Mouse (Mus musculus): ENCODE results near the gene Ropn1. TPM values are rescaled to one million over a fixed set of nuclear protein-coding genes. Genes with fewer than 3 reads are reported as not detected.
"Not testable (repeated sequence)": the region's sequence is repeated elsewhere in the genome, so short reads cannot be mapped to it uniquely, and the experiment has no call there.

Ropn1 gene
- total RNA-seq, 4 experiments from 2014 or later: not detected

DNA sequence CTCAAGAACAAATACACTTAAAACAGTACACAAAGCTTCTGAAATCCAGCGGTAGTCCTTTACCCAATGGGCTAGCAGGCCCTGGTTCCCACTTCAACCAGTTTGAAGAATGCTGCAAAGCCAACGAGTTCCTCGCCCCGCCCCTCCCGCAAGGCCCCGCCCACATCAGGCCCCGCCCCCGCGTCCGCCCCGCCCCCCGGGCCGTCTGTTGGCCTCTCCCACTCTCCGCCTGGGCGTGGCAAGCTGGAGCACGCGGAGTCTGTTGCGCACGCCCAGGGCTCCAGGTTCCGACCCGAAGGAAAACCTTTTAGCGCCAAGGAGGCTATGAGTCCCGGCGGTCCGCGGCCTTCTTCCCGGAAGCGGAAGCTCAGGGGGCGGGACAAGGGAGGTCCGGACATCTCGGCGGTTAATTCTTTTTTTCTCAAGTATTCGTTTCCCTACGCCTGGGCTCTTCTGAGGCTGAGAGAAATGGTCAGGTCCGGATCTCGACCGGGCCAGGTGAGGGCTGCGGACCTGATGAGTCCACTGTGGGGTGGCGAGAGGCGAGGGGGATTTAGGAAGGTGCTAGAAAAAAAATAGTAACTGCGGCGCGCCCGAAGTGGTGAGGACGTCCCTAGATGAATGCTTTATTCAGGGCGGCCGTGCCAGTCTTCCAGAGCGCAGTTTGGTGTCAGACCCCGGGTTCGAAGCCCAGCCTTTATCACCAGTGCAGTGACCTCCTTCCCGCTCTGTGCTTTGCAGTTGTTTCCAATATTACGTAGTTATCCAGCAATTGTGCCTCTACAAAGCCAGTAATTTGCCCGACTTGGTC lies 40.8 kb downstream of the Ropn1 start, which contains the start of gene Ccdc14:
Gene Ccdc14, plus strand, starts transcription at position 283 of the 811 bp plus-strand sequence.
- peak; percentile 63 to 74 for DNase-seq (ENCODE audit: low spot score in 2 of 2)

- no peak for DNase-seq (ENCODE audit: low spot score in 2 of 2)
Observed at GRCm38 (mm10) chr16:34691156-34691555, 41.4 kb downstream of the Ropn1 start.

- no peak for DNase-seq (ENCODE audit: low spot score in 2 of 2)
Observed at GRCm38 (mm10) chr16:34694477-34694876, 44.8 kb downstream of the Ropn1 start.

DNA sequence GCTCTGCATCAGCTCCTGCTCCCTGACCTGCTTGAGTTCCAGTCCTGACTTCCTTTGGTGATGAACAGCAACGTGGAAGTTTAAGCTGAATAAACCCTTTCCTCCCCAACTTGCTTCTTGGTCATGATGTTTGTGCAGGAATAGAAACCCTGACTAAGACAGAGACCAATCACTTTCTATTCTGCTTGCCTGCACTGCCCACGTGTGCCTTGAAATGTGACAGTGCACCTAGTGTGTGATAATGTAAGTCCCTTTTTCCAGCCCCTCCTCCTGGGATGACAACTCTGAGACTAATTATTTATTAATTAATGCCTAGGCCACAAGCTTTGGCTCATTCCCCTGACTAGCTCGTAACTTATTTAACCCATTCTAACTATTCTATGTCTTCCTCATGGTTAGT lies 49.0 kb downstream of the Ropn1 start:
- not testable (repeated sequence) for DNase-seq (ENCODE audit: low spot score in 2 of 2)

DNA sequence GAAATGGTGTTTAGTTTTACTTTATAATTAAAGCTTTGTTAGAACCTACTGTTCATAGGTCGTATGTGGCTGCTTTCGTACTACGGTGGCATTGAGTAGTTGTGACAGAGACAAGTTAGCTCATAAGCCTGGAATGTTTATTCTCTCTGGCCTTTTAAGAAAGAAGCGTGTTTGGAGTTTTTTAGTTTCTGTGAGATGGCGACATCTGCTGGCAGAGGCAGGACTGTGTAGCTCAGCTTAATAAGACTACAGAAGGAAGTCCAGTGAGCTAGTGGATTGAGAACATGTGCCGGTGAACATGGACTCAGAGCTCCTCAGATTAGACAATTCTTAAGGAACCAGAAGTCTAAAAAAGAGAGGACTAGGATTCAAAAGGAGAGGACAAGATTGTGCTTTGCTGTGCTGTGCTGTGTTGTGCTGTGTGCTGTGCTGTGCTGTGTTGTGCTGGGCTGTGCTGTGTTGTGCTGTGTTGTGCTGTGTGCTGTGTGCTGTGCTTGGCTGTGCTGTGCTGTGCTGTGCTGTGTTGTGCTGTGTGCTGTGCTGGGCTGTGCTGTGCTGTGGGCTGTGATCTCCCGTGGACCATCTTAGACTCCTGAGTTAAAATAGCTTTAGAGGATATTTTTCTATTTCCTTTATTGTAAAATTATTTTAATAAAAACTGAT lies 50.6 kb downstream of the Ropn1 start:
- DNase-seq (ENCODE audit: low spot score in 2 of 2): peak; percentile 53 to 59

DNA sequence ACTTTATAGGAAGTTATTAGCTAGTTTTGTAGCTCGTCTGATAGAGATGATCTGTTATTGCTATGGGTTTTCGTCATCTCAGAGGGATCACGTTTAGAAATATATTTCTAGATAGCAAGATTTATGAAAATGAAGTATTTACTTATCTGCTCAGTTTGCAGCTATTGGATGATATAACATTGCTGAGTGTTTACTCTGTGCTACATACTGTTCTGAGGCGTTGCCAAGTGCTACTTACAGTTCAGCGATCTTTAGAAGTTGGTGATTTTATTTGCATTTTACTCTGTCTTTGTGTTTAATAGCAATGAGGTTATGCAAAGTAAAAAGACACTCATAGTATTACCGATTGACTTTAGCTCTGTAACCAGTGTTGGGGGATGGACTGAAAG lies 51.1 kb downstream of the Ropn1 start:
- DNase-seq (ENCODE audit: low spot score in 2 of 2): no peak

- DNase-seq (ENCODE audit: low spot score in 2 of 2): no peak
Observed at GRCm38 (mm10) chr16:34706019-34706418, 56.3 kb downstream of the Ropn1 start.

- no peak for DNase-seq (ENCODE audit: low spot score in 2 of 2)
Observed at GRCm38 (mm10) chr16:34706487-34706946, 56.8 kb downstream of the Ropn1 start.

DNA sequence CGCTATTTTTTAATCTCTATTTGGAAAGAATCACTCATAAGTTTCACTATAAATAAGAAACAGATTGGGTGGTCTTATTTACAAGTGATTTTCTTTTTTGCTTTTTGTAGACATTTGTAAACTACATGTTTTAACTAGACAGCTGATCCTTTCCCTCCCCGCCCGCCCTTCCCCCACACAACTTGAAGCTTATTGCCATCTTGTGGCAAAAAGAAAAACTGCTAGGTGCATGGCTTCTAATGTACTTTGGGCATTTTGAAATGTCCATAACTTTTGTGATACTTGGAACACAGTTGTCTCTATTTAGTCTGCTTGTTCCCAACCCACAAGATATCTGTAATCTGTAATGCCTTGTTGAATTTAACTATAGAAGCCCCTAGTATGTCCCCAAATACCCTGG lies 61.8 kb downstream of the Ropn1 start:
- DNase-seq (ENCODE audit: low spot score in 2 of 2): no peak

DNA sequence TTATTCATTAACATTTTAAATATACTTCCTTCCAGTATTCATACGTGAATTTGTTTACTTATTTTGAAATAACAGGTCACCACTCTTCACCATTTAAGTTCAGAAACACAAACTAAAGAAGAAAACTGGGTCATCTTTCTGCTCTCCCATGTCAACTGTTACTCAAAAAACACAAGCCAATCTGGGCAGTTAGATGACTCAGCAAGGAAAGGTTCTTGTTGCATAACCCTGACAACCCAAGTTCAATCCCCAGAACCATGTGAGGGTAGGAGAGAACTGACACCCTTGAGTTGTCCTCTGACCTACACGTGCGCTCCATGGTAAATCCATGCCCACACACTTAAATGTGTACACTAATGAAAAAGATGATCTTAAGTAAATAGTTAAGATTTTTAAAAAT lies 75.4 kb downstream of the Ropn1 start:
- DNase-seq (ENCODE audit: low spot score in 2 of 2): no peak

Other genes starting within 250 kb of the Ropn1 start
- gene Kalrn, start 76.4 kb upstream of the Ropn1 start, total RNA-seq (2022): 100 to 1,000 TPM; 485 to 551 (median 491) TPM
- 1 to 10 TPM; 3.1 to 4.3 (median 4.0) TPM for gene Ccdc14, start 40.7 kb downstream of the Ropn1 start, total RNA-seq (2022)
- 10 to 100 TPM; 12.3 to 17.3 (median 13.9) TPM for gene Mylk, start 95.3 kb downstream of the Ropn1 start, total RNA-seq (2022)